Mouse (Mus musculus) G1E (cell line): ENCODE measurements around the gene Vmn1r80. TPM values are rescaled to one million over a fixed set of nuclear protein-coding genes. Genes with fewer than 3 reads are reported as not detected.
A peak's percentile ranks its signal among the peaks of the same experiment; 100 is the strongest.
"Not testable (repeated sequence)": the region's sequence is repeated elsewhere in the genome, so short reads cannot be mapped to it uniquely, and the experiment has no call there.

Experiments used
- ATAC-seq: 2 replicates; pipeline ENCODE4 v1.8.0; 2016; ENCODE audit warnings: mild to moderate bottlenecking; ENCODE audit not compliant: insufficient number of reproducible peaks, poor library complexity, low FRiP score, severe bottlenecking; ENCODE audit errors: extremely low read depth
- DNase-seq: peaks from one replicate; pipeline ENCODE4 v3.0.0; 2012; ENCODE audit warnings: low spot score
- H3K27me3 ChIP-seq: 2 replicates; pipeline ENCODE4 v1.6.1; 2012; ENCODE audit warnings: mild to moderate bottlenecking, low read length, inconsistent platforms; ENCODE audit not compliant: insufficient read depth
- H3K36me3 ChIP-seq: replicated peaks from 2 replicates; pipeline ENCODE3; 2012; ENCODE audit warnings: mild to moderate bottlenecking, inconsistent platforms
- H3K4me1 ChIP-seq: 2 replicates; pipeline ENCODE4 v1.6.1; 2012; ENCODE audit warnings: low read depth, low read length, inconsistent platforms, mixed read lengths; ENCODE audit not compliant: insufficient read depth
- H3K4me3 ChIP-seq: 2 replicates; pipeline ENCODE4 v1.5.1; 2012; ENCODE audit warnings: low read depth, mild to moderate bottlenecking, inconsistent platforms, low read length, moderate library complexity, mixed read lengths
- H3K9me3 ChIP-seq: replicated peaks from 2 replicates; pipeline ENCODE4 v1.6.1; 2012; ENCODE audit warnings: inconsistent platforms
- CTCF ChIP-seq: IDR thresholded peaks from 2 replicates; pipeline ENCODE4 v1.5.1; 2012; ENCODE audit warnings: low read depth, low read length, inconsistent platforms, mixed read lengths
- GATA1 ChIP-seq: IDR thresholded peaks from 2 replicates; pipeline ENCODE4 v1.6.1; 2012; ENCODE audit warnings: borderline replicate concordance, low read length, inconsistent platforms, mixed read lengths
- GATA2 ChIP-seq: IDR thresholded peaks from 2 replicates; pipeline ENCODE4 v1.6.1; 2012; ENCODE audit warnings: low read depth, low read length, inconsistent platforms, borderline replicate concordance
- POLR2AphosphoS5 ChIP-seq: IDR thresholded peaks from 2 replicates; pipeline ENCODE4 v1.6.1; 2012; ENCODE audit warnings: low read depth, low read length, inconsistent platforms; ENCODE audit not compliant: insufficient replicate concordance
- TAL1 ChIP-seq: conservative IDR thresholded peaks from 2 replicates; pipeline ENCODE4 v1.6.1; 2012; ENCODE audit warnings: low read depth, low read length, inconsistent platforms, mixed read lengths
- polyA plus RNA-seq: library from polyadenylated mRNA; stranded (reverse); fragments of >175 nt; gene quantifications from 2 replicates; pipeline ENCODE4 v1.2.3, GENCODE M21; 2012
- total RNA-seq, 2 experiments: library from RNA; stranded (forward) in 1 of 2; stranded (reverse) in 1 of 2; fragments of 200-1000 nt in 1 of 2; fragments of >200 nt in 1 of 2; fragmentation: Nextera tagmentation in 1 of 2; gene quantifications; 2 replicates each; pipeline ENCODE4 v1.2.3; 2014 to 2017

Vmn1r80 gene
- total RNA-seq (2014; fragmentation: Nextera tagmentation) (not detected in 2 replicates), total RNA-seq (2017) (under 0.01 and 0.11 TPM in 2 replicates), polyA plus RNA-seq (not detected in 2 replicates)

GRCm38 (mm10) chr7:12188986-12189385 is at the start of gene Vmn1r80:
Gene Vmn1r80 (plus strand): TSS chr7:12189286.
- Histone ChIP-seq H3K4me1 (no peaks in the 10 kb centered on the region), H3K4me3 (no peak within 1 kb of the TSS), H3K27me3 (no peaks in the 10 kb centered on the region), H3K9me3 (no peaks in the 10 kb centered on the region), H3K36me3 (no peaks in the 10 kb centered on the region)
- DNase-seq (no peak), ATAC-seq (no peak)
- no peak for TF ChIP-seq CTCF
- no peak for TF ChIP-seq TAL1
- no peak for TF ChIP-seq GATA1
- TF ChIP-seq GATA2: no peak
- no peak for TF ChIP-seq POLR2AphosphoS5

- no peak for DNase-seq
- ATAC-seq: no peak
- H3K4me3 ChIP-seq: no peak within 1 kb of the TSS
- H3K9me3 ChIP-seq: no peaks in the 10 kb centered on the region
- no peaks in the 10 kb centered on the region for H3K36me3 ChIP-seq
- no peaks in the 10 kb centered on the region for H3K27me3 ChIP-seq
- no peaks in the 10 kb centered on the region for H3K4me1 ChIP-seq
- no peak for TF ChIP-seq TAL1
- TF ChIP-seq GATA2: no peak
- no peak for TF ChIP-seq CTCF
These were observed 39.1 kb upstream of the Vmn1r80 start, which contains the start of gene Vmn1r78 for GRCm38 (mm10) chr7:12149957-12150356. Gene Vmn1r78 (plus strand): TSS chr7:12150257.

- H3K4me3 ChIP-seq, H3K4me1 ChIP-seq, H3K36me3 ChIP-seq, H3K27me3 ChIP-seq, H3K9me3 ChIP-seq, DNase-seq: not testable (repeated sequence)
- ATAC-seq: peak; percentile 88
These were observed 32.6 kb upstream of the Vmn1r80 start for GRCm38 (mm10) chr7:12156463-12156862.

- not testable (repeated sequence) for DNase-seq, H3K36me3 ChIP-seq, H3K27me3 ChIP-seq, H3K9me3 ChIP-seq, H3K4me3 ChIP-seq, ATAC-seq, H3K4me1 ChIP-seq
These were observed 18.1 kb upstream of the Vmn1r80 start, which contains the start of gene Vmn1r79 for GRCm38 (mm10) chr7:12170979-12171378. Gene Vmn1r79 (plus strand): TSS chr7:12171279.

- not testable (repeated sequence) for H3K36me3 ChIP-seq, H3K4me1 ChIP-seq, DNase-seq, H3K9me3 ChIP-seq, H3K4me3 ChIP-seq, ATAC-seq, H3K27me3 ChIP-seq
These were observed 16.2 kb upstream of the Vmn1r80 start for GRCm38 (mm10) chr7:12172926-12173325.

GRCm38 (mm10) chr7:12204141-12204540 is 15.1 kb downstream of the Vmn1r80 start:
- TF ChIP-seq GATA2 (no peak), CTCF (no peak), TAL1 (no peak), GATA1 (no peak), POLR2AphosphoS5 (no peak)
- no peak overlapping the region for H3K4me3 ChIP-seq
- ATAC-seq: no peak
- H3K4me1 ChIP-seq: no peaks in the 10 kb centered on the region
- DNase-seq: no peak
- no peaks in the 10 kb centered on the region for H3K27me3 ChIP-seq
- H3K9me3 ChIP-seq: no peaks in the 10 kb centered on the region
- no peaks in the 10 kb centered on the region for H3K36me3 ChIP-seq

Other genes starting within 250 kb of the Vmn1r80 start
- not detected in 2 replicates for gene Vmn1r77, start 152.5 kb upstream of the Vmn1r80 start, total RNA-seq (2014; fragmentation: Nextera tagmentation)
- gene Vmn1r77, start 152.5 kb upstream of the Vmn1r80 start, total RNA-seq (2017): 0.06 and 0.11 TPM in 2 replicates
- not detected in 2 replicates for gene Vmn1r77, start 152.5 kb upstream of the Vmn1r80 start, polyA plus RNA-seq
- gene Vmn1r78, start 39.0 kb upstream of the Vmn1r80 start, total RNA-seq (2014; fragmentation: Nextera tagmentation): not detected in 2 replicates
- gene Vmn1r78, start 39.0 kb upstream of the Vmn1r80 start, total RNA-seq (2017): 0.05 and 0.06 TPM in 2 replicates
- not detected in 2 replicates for gene Vmn1r78, start 39.0 kb upstream of the Vmn1r80 start, polyA plus RNA-seq
- gene Vmn1r79, start 18.0 kb upstream of the Vmn1r80 start, total RNA-seq (2014; fragmentation: Nextera tagmentation): 0.24 TPM in 1 of 2 replicates, not detected in the other
- 0.12 and 0.38 TPM in 2 replicates for gene Vmn1r79, start 18.0 kb upstream of the Vmn1r80 start, total RNA-seq (2017)
- not detected in 2 replicates for gene Vmn1r79, start 18.0 kb upstream of the Vmn1r80 start, polyA plus RNA-seq
- not detected in 2 replicates for gene Vmn1r81, start 79.0 kb downstream of the Vmn1r80 start, total RNA-seq (2014; fragmentation: Nextera tagmentation)
- gene Vmn1r81, start 79.0 kb downstream of the Vmn1r80 start, total RNA-seq (2017): 0.06 and 0.16 TPM in 2 replicates
- under 0.01 TPM in 1 of 2 replicates, not detected in the other for gene Vmn1r81, start 79.0 kb downstream of the Vmn1r80 start, polyA plus RNA-seq
- gene Vmn1r82, start 111.1 kb downstream of the Vmn1r80 start, total RNA-seq (2014; fragmentation: Nextera tagmentation): not detected in 2 replicates
- gene Vmn1r82, start 111.1 kb downstream of the Vmn1r80 start, total RNA-seq (2017): 0.06 and 0.11 TPM in 2 replicates
- gene Vmn1r82, start 111.1 kb downstream of the Vmn1r80 start, polyA plus RNA-seq: not detected in 2 replicates
- gene Vmn1r83, start 140.2 kb downstream of the Vmn1r80 start, total RNA-seq (2014; fragmentation: Nextera tagmentation): not detected in 2 replicates
- 0.22 TPM in 1 of 2 replicates, not detected in the other for gene Vmn1r83, start 140.2 kb downstream of the Vmn1r80 start, total RNA-seq (2017)
- not detected in 2 replicates for gene Vmn1r83, start 140.2 kb downstream of the Vmn1r80 start, polyA plus RNA-seq
- gene Vmn1r84, start 180.0 kb downstream of the Vmn1r80 start, total RNA-seq (2014; fragmentation: Nextera tagmentation): not detected in 2 replicates
- 0.16 TPM in 1 of 2 replicates, not detected in the other for gene Vmn1r84, start 180.0 kb downstream of the Vmn1r80 start, total RNA-seq (2017)
- gene Vmn1r84, start 180.0 kb downstream of the Vmn1r80 start, polyA plus RNA-seq: not detected in 2 replicates
- 1.7 and 3.5 TPM in 2 replicates for gene Zfp551, start 233.5 kb downstream of the Vmn1r80 start, total RNA-seq (2014; fragmentation: Nextera tagmentation)
- gene Zfp551, start 233.5 kb downstream of the Vmn1r80 start, total RNA-seq (2017): 3.2 and 3.8 TPM in 2 replicates
- 0.07 and 0.13 TPM in 2 replicates for gene Zfp551, start 233.5 kb downstream of the Vmn1r80 start, polyA plus RNA-seq